Mouse (Mus musculus) naive thymus-derived CD4-positive, alpha-beta T cell, adult 5 months (primary cell): Measurements from ENCODE around the gene Ppie. TPM values are rescaled to one million over a fixed set of nuclear protein-coding genes. Genes with fewer than 3 reads are reported as not detected.

Experiments used
- polyA plus RNA-seq: library from polyadenylated mRNA; unstranded; fragments of 100-300 nt; shearing (Covaris generic); gene quantifications from one replicate; pipeline ENCODE4 v1.2.1, GENCODE M21; 2017

The Ppie gene
- polyA plus RNA-seq, result 90.2 TPM

DNA sequence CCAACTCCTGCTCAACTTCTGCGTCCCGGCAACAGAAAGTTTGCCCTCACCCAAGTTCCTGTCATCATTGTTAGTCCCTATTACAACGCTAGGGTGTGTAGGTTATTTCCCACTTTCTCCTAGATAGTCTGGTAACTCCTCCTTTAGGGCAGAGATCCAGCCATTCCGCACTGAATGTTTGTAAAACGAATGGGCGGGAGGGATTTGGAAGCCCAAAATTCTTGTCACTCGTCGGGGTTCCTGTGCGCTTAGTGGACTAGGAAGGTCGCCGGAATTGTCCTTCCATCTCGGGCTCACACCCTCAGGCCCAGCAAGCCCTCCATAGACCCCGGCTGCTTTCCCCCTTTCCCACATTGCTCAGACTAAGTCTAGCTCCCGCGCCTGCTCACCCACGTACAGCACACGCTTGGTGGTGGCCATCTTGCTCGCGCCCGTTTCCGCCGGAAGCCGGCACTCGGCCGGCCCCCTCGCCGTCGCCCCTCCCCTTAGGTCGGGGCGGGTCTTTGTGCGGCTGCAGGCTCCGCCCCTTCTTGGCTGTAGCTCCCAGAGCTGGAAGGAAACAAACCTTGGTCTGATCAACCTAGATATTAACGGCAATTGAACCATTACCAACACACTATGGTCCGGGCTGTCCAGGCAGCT, at the start of gene Ppie:
Gene Ppie, minus strand, starts transcription at position 439 of the 642 bp plus-strand sequence.

DNA sequence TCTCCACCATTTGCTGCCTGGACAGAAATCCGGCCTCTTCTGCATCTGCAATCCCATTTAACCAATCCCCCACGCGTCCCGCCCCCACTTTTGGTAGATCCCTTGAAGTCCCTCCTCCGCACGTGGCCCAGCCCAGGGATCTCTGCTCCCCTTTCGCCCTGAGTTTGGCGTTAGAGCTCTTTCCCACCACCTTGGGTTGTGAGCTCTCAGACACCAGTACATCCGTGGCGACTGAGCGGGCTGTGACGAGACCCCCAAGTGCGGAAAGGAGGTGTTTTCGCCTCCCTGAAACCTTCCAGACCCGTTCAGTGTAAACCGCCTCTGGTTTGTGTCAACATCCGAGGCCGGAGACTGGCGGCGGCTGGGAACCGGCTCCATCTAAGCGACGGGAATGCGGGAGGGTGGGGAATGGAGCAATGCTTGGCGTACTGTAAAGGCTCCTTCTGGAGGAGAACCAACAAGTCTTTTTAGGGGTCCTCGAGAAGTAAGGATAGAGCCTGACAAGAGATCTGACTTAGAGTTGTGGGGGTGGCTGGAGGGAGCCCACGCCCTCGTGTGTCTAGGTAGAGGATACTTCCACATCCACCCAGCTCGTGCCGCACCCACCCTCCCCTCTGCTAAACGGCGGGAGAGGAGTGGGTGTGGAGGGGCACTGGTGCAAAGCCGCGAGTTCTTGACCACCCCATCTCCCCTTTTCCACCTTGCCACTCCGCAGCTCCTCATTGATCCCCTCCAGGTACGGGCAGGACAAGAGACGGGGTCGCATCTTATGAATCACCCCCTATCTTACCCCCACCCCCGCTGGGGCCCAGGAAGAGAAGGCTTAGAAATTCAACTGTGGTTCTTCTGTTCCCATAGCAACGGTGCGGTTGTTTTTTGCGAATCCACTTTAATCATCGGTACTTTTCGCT, 42.8 kb upstream of the Ppie start, which contains the start of gene Hpcal4:
Gene Hpcal4, plus strand, starts transcription at position 900 of the 911 bp plus-strand sequence.

DNA sequence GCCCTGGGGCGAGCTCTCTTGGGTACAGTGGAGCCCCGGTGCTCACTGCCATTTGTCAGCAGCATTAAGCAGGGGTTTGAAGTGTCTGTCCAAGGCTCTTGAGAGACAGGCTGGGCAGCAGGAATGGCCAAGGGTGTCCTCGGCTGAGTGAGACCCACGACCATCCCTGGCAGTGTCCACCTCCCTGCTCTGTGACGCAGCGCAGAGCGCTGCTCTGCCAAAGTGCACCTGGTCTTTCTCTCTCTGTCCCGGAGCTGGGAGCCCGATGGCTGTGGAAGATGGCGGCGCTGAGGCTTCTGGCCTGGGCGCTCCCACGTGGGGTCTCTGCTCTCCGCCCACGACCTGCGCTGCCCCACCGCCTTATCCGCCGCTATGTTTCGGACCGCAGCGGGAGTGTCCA, 23.7 kb downstream of the Ppie start, which contains the start of gene Oxct2b:
Gene Oxct2b, plus strand, starts transcription at position 256 of the 400 bp plus-strand sequence.

GRCm38 (mm10) chr4:123104651-123105450, 34.9 kb downstream of the Ppie start, which contains the start of gene Bmp8b:
Gene Bmp8b, plus strand, starts transcription at chr4:123105165.

Other genes starting within 250 kb of the Ppie start
- gene Mfsd2a, start 178.8 kb downstream of the Ppie start, polyA plus RNA-seq, result 0.53 TPM
- not detected for gene Mycl, start 144.3 kb downstream of the Ppie start, polyA plus RNA-seq
- 24.0 TPM for gene Trit1, start 123.4 kb downstream of the Ppie start, polyA plus RNA-seq
- gene Bmp8b, start 34.8 kb downstream of the Ppie start, polyA plus RNA-seq, result not detected
- gene Oxct2b, start 23.7 kb downstream of the Ppie start, polyA plus RNA-seq, result not detected
- not detected for gene Hpcal4, start 43.3 kb upstream of the Ppie start, polyA plus RNA-seq
- not detected for gene Nt5c1a, start 61.6 kb upstream of the Ppie start, polyA plus RNA-seq
- not detected for gene Heyl, start 93.6 kb upstream of the Ppie start, polyA plus RNA-seq
- 5.5 TPM for gene Pabpc4, start 122.4 kb upstream of the Ppie start, polyA plus RNA-seq
- not detected for gene Oxct2a, start 183.7 kb upstream of the Ppie start, polyA plus RNA-seq
- not detected for gene Bmp8a, start 203.3 kb upstream of the Ppie start, polyA plus RNA-seq